Mouse (Mus musculus) myocyte (in vitro differentiated cells): Measurements from ENCODE around the gene Zfpm1.

Experiments
- MYOG ChIP-seq, 3 experiments: IDR thresholded peaks; one replicate each; pipeline ENCODE4 v1.6.1; 2011; ENCODE audit warnings: control low read depth in 2 of 3, low read depth in 2 of 3, mild to moderate bottlenecking in 2 of 3; ENCODE audit not compliant: insufficient read length in 2 of 3, control insufficient read depth in 1 of 3, insufficient read depth in 1 of 3
- POLR2A ChIP-seq: IDR thresholded peaks from one replicate; pipeline ENCODE4 v1.6.1; 2011; ENCODE audit warnings: low read depth, mild to moderate bottlenecking, control low read depth, moderate library complexity; ENCODE audit not compliant: insufficient read length
- REST ChIP-seq: IDR thresholded peaks from one replicate; pipeline ENCODE4 v1.6.1; 2011; ENCODE audit warnings: mild to moderate bottlenecking, control low read depth, moderate library complexity; ENCODE audit not compliant: insufficient read depth, insufficient read length
- TCF3 ChIP-seq: IDR thresholded peaks from one replicate; pipeline ENCODE4 v1.6.1; 2011; ENCODE audit warnings: low read depth, control low read depth; ENCODE audit not compliant: insufficient read length

DNA sequence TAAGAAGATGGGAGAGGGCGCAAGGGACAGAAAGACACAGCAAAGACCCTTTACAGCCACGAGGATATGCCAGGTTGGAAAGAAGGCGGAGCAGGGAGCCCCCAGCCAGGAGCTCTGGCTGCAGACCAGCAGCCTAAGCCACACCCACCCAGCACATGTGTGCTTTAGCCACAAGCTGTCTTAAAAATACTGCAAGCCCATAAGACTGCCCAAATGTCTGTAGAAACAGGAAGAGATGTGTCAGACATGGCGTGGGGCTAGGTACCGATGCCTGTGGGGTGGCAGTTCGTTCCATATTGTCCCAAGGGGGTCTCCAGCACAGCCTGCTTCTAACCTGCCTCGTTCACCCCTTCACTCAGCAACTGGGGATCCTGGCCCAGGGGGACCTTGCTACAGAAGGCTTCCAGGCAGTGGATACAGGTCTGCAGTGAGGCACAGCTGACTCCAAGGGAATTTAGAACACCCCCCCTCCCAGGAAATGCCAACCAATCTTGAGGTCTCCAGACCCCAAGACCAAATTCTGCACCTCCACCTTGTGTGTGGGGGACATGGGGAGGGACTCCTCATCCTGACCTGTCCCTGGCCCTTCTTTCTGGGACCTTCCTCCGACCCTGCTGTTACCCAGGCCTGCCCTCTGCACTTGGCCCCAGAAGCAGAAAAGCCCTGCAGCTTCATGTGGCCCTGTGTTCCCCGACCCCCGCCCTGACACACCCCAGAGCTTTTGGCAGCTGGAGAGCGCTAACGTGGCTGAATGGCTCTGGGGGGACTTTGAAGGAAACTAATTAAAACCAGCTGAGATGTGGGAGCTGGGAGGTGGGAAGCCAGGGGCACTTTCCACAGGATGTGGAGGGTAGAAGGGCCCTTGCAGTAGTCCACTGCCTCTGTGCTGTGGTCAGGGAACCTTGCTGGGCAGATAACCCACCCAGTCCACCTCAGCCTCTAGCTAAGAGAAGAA, 35.4 kb upstream of the Zfpm1 start:
- no peak for TF ChIP-seq TCF3
- no peak for TF ChIP-seq REST
- no peak for TF ChIP-seq POLR2A
- peak in 1 of 3 experiments; percentile 50 for TF ChIP-seq MYOG (IDR thresholded peaks at IDR 0.05; ENCODE audit: control insufficient read depth in 1 of 3, insufficient read depth in 1 of 3, insufficient read length in 2 of 3, low read depth in 2 of 3)
